Mouse (Mus musculus): Measurements from ENCODE around the gene Ropn1l.

Ropn1l gene

GRCm38 (mm10) chr15:31441996-31442395 is 11.5 kb downstream of the Ropn1l start:
- no peak for DNase-seq

- DNase-seq, result no peak
Measured at GRCm38 (mm10) chr15:31436811-31437210, 16.7 kb downstream of the Ropn1l start.

DNA sequence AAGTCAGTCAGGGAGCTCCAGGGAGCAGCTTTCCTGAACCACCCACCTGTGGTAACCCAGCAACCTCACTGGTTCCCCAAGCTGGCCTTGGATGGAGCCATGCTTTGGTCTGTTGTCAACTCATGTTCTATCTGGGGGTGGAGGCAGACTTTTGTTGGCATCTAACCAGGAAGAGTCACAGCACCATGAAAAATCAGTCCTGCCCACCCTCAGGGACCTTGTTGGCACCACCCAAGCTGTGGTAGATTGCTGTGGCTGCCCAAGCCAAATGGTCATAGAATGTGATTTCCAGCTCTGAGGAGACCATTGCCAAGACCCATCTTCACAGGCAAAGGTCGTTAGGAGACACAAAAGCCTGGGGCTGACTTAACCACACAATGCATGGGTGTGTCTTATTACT is 17.5 kb downstream of the Ropn1l start:
- DNase-seq, result no peak

GRCm38 (mm10) chr15:31433768-31434167 is 19.8 kb downstream of the Ropn1l start:
- DNase-seq, result no peak

DNA sequence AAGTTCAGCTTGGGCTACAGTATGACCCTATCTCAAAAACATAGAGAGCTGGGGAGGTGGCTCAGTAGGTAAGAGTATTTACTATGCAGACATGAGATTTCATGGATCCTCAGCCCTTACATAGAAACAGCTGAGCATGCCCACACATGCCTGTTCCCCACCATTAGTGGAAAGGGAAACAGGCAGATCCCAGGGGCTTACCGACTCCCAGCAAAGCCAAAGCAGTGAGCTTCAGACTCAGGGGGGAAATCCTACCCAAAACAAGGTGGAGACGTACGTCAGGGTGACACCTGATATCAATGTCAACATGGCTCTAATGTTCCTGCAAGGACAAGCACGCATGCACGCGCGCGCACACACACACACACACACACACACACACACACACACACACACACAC is 21.7 kb downstream of the Ropn1l start:
- no peak for DNase-seq

DNA sequence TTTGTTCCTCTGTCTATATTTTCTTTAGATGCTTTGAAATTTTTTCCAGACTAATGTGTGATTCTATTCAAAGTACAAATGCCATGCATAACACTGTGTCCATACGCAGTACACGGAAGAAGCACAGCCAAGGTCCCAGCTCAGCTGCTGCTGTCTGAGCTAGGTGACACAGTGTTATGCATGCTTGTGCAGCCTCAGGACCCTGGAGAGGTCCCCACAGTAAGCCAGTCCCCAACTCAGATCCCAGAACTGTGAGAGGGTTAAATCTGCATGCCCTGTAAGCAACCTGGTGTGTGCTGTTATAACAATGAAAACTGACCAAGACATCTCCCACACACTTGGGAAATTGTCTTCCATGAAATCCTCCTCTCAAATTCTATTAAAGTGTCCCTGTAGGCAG is 23.5 kb downstream of the Ropn1l start:
- no peak for DNase-seq

- DNase-seq, result no peak
Measured at GRCm38 (mm10) chr15:31429429-31429828, 24.1 kb downstream of the Ropn1l start.

GRCm38 (mm10) chr15:31428571-31428970 is 25.0 kb downstream of the Ropn1l start:
- no peak for DNase-seq

- no peak for DNase-seq
Measured at GRCm38 (mm10) chr15:31427390-31427789, 26.1 kb downstream of the Ropn1l start.

DNA sequence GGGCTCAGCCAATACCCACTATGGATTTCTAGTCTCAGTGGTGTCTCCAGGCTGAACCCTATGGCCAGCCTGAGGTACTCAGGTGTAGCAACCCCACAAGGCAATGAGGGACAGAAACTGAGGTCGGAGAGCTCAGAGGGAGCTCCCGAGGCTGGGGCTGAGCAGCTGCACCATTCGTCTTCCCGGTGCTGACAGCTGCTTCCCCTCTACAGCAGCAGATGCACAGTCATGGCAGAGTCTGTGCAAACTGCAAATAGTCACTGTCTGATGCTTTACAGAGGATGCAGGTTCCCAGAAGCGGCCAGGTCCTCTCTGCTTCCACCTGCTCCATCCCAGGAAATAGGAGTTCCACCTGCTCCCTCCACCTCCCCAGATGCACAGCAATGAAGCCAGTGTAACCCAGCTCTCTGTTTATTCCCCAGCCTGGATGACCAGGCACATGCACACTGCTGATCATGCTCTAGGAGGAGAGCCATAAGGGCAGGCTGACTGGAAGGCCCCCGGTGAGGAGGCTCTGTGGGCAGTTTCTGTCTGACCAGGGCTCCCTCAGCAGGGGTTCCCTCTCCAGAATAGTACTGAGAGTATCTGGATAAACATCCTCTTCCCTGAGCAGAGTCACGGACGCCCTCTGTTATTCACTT is 27.4 kb downstream of the Ropn1l start:
- DNase-seq, result no peak

DNA sequence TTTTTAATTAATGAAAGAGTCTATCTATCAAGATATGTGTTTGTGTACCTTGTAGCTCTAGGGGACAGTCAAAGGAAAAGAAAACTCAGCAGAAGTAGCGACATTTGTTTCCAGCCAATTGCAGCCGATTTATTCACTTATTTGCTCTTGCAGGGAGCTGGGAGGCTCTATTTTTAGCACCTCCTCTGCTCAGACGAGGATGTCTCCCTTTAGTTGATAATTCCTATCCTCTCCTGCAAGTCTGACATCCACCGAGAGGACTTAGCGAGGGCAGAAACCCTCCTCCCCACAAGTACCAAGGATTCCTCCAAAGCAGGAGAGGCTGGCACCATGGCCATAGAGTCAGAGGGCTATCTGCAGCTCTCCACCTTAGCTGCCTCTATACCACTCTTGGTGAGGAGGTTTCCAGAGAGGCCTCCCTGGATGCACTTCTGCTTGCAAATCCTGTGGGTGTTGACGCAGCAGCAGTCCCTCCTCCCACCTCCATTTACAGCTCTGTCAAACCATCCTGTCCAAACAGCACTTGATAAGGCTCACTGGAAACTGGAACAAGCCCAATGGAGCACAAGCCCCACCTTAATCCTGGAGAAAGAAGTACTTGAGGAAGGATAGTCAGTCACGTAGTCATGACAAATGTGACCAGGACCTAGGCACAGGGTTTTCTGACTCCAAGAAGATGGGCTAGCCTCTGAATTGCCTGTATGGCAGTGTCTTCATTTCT is 30.7 kb downstream of the Ropn1l start:
- DNase-seq, result no peak

GRCm38 (mm10) chr15:31419037-31419436 is 34.5 kb downstream of the Ropn1l start:
- peak; percentile 42 for DNase-seq

DNA sequence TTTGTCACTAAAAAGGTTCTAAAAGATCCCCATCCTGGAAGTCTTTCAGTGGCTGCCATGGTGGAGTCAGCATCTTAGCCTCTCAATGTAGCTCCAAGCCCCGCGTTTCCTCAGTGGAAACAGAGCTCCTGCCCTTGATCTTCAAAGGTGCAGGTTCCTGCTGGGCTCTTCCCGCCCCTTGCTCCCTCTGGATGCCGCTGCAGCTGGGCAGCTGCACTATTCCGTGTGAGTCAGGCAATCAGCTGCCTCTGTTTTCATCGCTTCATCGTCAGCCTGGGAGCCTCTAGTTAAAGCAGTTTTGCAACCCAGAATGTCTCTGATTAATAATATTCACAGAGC is 34.9 kb downstream of the Ropn1l start:
- DNase-seq, result no peak

DNA sequence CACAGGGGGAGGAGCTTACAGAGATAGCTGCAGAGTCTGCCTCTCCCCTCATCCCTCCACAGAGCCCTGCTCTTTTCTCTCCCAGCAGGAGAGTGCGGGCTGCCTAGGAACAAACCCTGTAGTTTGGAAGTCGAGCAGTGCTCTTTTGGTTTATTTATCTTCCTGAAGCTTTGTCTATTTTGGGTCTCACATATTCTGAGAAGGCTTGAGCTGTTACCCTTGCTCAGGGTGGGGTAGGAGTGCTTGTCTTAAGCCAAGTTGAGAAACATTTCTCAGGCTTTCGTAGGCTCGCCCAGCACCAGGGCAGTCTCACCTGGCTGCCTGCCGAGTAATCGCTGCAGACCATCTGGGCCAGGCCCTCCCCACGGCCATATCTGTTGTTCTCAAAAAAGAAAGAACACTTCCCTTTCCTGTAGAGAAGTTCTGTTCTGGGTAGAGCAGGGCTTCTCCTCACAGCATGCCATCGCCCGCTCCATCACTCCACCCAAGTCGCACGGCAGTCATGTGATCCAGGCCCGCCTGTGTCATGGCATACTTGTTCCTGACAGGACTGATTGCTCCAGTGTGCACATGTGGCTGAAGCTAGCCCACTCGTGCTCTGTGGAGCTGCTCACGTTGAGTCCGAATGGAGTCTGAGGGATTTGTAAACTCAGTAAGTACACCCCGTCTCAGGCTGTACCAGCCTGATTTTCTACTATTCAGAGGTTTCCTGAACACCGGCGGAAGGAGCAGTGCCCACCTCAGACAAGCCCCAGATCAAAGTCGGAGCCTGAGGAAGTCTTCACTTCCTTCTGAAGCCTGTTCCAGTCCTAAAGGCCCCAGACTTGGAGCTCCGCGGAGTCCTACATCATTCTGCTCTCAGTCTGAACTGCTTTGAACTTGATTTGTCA is 35.5 kb downstream of the Ropn1l start:
- DNase-seq, result peak; percentile 54

DNA sequence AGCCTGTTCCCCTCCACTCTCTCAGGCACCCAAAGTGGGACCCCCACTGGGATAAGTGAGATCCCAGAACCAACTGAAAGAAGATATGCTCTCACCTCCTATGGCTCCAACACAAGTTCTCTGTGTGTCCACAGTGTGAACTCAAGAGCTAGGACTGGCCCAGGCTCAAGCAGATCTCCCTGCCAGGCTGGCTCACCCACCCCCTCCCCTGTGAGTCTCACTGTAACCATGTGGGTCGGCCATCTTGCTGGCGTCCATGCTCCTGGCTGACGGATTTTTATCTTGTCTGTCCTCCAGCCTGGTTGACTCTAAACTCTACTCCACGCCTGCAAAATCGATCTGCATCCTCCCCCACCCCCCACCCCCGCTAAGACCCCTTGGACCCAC is 36.1 kb downstream of the Ropn1l start:
- no peak for DNase-seq

DNA sequence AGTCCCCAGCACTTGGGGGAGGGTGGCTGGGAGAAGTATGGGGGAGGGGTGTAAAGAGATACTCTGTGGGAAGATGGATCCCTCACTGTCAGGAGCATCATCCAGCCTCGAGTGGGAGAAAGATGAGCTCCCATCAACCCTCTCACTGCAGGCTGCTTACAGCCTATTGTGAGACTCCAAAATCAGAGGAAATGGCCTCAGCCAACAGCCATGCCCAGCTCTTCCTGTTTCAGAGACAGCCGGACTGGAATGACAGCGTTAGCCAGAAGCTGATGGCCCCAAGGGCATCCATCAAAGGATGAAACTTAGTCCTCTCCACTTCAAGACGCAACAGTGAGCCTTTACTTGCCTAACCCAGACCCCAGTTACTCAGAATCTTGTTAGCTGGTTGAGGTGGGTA is 38.4 kb downstream of the Ropn1l start:
- no peak for DNase-seq

DNA sequence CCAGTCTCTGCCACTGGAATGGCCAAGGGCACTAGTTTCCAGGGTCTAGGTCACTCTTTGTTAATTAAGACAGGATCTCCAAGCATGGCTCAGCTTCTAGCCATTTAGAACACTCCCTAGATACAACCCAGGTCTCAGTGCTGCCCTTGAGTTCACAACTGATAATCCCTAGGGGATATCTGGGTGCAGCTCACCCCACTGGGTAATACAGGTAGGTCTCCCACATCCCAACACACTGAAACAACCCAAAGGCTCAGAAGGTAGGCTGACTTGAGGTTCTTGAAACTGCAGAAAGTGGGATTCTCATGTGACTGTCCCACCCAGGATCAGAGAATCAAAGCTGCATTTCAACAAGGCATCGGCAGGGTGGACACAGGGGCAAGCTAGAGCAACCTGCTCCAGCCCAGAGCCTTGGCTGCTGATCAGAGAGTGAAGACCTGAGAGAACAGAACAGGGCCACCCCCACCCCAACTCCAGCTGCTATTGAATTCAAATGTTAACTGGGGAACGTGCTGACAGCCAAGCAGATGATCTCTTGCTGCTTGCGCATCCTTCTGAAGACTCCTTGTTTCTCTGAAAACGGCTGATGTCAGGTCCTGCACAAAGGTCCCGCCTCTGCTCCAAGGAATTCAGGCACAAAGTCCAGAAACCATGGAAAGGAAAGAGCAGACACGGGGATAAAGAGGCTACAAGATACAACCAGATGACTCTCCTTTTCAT is 39.2 kb downstream of the Ropn1l start:
- DNase-seq, result no peak

DNA sequence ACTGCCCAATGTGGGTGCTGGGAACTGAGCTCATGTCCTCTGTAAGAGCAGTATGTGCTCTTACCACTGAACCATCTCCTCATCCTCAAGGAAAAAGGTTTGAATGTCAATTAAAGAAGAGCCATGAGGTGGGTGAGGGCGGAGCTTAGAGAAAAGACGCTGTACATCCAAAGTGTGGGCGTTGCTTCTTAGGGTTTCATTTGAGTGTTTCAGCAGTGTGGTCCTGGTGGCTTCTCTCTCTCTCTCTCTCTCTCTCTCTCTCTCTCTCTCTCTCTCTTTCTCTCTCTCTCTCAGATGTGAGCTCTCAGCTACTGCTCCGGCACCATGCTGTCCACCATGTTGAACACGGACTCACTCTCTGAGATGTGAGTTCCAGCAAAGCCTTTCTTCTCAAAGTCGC is 39.9 kb downstream of the Ropn1l start:
- no peak for DNase-seq

DNA sequence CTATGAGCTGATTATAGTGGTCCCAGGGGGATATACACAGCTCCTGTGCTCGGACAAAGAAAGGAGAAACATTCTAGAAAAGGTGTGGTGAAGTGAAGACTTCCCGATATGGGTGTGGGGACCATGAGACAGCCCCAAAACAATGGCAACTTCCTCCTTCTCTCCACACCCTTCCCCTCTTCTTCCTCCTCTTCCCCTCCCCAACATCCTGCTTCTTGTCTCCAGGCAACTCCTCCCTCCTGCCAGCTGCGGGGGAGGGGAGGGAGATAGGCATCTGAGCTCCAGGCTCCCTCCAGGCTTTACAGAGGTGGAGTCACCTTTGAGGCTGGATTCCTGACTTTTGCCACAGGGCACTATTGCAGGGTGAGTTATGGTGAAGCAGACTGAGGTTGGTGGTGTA is 40.6 kb downstream of the Ropn1l start:
- no peak for DNase-seq

DNA sequence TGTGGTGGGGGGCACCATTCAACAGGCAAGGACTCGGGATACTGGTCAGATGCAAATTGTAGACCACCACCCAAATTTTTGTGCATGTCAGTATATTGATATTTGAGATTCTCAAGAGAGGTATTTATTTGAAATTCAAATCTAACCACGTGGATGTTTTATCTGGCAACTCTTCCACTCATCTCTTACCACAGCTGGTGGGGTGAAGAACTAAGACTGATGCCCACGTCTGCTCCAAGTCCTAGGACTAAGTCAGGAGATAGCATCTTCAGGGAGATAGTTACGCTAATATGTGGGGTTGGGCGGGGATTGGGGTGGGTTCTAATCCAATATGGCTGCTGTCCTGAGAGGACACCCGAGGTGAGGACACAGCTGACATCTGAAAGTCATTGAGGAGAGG is 41.1 kb downstream of the Ropn1l start:
- no peak for DNase-seq

- peak; percentile 29 for DNase-seq
Measured at GRCm38 (mm10) chr15:31407490-31407889, 46.0 kb downstream of the Ropn1l start.

- DNase-seq, result no peak
Measured at GRCm38 (mm10) chr15:31406881-31407280, 46.7 kb downstream of the Ropn1l start.

GRCm38 (mm10) chr15:31404346-31404745 is 49.2 kb downstream of the Ropn1l start:
- no peak for DNase-seq

All from liver (tissue).